Mouse (Mus musculus) gastrocnemius, postnatal 10 days (tissue): Measurements from ENCODE around the gene Grasp. TPM values are rescaled to one million over a fixed set of nuclear protein-coding genes. Genes with fewer than 3 reads are reported as not detected.

Experiments used
- DNase-seq: peaks from one replicate; pipeline ENCODE4 v3.0.0; 2021; ENCODE audit warnings: mixed read lengths
- total RNA-seq, 2 experiments: library from RNA; stranded (reverse); gene quantifications; 2 replicates each; pipeline ENCODE4 v1.2.3; 2021

Grasp gene
- total RNA-seq, 2 experiments from 2014 or later = 9.0 to 11.5 TPM

DNA sequence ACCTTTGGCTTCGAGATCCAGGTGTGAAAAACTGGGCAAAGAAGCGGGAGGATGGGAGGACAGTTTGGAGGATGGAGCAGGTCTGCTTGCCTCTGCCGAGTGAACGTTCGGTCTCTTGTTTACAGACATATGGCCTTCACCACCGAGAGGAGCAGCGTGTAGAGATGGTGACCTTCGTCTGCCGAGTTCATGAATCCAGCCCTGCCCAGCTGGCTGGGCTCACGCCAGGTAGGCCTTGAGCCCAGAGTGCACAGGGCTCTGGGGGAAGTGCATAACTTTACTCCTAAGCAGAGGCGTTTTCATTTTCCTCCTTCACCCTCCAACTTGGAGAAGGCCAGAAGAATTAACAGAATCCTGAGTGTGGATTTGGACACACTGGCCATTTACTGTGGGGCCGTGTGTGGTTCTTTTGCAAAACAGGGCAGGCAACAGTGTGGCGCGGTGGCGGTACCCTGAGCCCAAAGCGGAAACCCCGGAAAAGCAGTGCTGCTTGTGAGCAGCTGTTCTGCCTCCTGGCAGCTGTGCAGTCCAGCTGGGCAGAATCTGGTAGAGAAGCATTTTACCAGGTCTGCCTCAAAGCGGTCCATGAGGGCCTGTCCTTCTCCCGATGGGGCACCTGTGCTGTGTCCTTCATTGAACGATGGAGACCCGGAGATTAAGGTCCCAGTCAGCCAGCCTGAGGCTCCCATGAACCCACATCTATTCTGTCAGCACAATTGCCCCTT lies 5.0 kb downstream of the Grasp start:
- peak; percentile 71 for DNase-seq

DNA sequence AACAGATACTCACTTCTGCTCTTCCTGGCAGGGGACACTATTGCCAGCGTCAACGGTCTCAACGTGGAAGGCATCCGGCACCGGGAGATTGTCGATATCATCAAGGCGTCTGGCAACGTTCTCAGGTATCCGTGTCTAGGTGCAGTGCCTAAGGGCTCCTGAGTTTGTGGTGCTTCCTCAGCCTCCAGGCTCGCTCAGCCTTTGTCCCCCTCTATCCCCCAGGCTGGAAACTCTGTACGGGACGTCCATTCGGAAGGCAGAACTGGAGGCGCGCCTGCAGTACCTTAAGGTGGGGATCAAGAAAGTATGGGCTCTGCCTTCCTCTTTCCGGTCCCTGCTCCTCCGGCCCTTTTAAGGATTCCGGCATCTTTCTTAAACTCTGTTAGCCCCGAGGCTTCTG lies 6.5 kb downstream of the Grasp start:
- no peak for DNase-seq

DNA sequence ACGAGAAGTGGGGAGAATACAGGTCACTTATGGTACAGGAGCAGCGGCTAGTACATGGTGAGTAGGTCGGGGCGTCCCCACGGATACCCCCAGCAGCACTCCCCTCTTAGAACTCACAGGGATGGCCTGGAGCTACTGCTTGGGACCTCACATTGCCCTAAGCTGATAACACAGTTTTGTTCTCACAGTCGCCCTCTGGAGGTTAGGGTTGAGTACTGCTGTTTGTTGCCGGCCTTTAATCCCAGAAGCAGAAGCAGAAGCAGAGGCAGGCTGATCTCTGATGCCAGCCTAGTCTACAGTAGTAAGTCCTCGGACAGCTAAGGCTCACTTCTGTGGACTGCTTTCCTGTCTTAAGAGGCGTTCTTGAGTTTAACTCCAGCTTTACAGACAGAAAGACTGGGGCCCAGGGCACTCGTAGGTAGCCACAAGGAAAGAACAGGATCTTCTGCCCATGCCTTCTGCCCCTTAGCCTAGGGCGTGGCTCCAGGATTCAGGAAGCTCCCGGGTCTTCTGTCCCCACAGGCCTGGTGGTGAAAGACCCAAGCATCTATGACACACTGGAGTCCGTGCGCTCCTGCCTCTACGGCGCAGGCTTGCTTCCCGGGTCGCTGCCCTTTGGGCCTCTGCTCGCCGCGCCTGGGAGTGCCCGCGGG lies 7.1 kb downstream of the Grasp start:
- DNase-seq = no peak

DNA sequence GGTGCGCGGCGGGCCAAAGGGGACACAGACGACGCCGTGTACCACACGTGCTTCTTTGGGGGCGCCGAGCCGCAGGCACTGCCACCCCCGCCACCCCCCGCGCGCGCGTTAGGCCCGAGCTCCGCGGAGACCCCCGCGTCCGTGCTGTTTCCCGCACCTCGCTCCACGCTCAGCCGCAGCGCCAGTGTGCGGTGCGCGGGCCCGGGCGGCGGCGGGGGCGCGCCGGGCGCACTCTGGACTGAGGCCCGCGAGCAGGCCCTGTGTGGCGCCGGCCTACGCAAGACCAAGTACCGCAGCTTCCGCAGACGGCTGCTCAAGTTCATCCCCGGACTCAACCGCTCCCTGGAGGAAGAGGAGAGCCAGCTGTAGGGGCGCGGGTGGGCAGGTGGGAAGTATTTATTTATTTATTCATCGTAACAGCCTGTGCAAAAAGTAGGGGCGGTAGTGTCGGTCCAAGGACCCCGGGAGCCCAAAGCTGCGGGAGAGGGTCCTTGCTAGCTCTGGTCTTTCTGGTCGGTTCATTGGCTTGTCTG lies 7.7 kb downstream of the Grasp start:
- no peak for DNase-seq

- no peak for DNase-seq
Measured at GRCm38 (mm10) chr15:101232607-101233006, 8.6 kb downstream of the Grasp start.

DNA sequence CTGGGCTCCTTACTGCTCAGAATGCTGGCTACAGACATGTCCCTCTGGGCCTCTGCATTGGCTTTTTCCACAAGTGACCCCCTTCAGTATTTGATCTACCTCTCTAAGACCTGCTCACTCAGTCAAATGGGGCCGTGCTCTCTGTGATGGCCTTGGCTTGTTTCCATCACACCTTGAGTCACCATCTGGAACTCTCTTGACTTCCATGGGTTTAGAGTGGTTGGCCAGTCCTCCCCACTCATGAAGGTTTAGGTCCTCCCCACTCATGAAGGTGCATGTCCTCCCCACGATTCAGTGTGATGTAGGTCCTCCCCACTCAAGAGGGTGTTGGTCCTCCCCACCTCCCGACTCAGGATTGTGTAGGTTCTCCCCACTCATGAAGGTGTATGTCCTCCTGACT lies 9.2 kb downstream of the Grasp start:
- DNase-seq = no peak

DNA sequence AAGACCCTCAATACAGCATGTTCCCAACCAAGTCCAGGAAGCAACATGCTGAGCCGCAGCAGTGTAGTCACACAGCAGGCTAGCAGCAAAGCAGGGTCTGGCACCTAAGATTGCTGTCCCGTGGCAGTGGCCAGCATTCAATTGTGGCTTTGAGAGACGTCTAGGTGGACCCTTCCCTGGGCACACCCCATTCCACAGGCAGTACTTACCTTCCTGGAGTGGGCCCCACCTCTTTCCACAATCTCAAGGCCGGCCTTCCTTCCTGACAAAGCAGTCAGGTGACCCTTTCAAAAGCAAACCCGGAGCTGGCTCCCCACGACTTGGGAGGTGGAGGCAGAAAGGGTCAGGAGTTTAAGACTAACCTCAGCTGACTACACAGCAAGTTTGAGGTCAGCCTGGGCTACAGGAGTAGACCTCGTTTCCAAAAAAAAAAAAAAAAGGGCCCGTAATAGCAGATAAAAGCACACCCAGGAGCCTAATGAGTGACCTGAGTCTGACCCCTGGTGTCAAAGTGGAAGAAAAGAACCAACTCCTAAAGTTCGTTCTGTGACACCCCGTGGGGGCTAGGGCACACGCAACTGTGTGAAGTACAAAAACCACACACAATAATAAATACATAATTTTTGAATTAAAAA lies 9.8 kb downstream of the Grasp start:
- no peak for DNase-seq

DNA sequence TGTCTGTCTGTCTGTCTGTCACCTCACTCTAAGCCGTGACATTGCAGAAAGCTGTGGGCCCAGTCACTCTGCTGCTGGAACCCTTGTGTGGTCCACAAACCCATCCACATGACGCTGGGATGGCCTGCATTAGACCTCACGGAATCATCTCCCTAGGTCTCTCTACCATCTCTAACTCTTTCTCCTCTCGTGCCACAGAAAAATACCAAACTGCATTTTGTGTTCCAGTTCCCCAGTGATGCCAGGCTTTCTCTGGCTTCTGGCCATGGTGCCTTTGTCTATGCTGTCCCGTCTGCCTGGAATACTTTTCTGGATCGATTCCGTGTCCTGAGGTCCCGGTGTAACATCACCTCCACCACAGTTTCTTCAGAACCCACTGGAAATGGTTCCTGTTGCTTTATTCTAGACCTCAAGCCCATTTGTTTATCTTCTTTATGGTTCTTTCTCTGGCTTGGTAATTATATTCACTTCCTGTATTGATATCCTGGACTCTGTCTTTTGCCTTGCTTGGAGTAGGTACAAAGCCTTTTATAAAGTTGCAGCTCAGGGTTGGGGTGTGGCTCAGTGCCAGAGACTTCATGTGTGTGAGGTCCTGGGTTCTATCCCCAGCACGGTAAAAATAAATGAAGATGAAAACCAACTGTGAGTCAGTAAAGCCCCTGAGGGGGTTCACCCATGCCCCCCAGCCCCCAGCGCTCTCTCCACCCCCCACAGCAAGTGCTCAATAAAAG lies 10.8 kb downstream of the Grasp start:
- DNase-seq = no peak

GRCm38 (mm10) chr15:101235342-101235698 lies 11.3 kb downstream of the Grasp start:
- no peak for DNase-seq

- DNase-seq = no peak
Measured at GRCm38 (mm10) chr15:101235728-101236327, 11.8 kb downstream of the Grasp start.

DNA sequence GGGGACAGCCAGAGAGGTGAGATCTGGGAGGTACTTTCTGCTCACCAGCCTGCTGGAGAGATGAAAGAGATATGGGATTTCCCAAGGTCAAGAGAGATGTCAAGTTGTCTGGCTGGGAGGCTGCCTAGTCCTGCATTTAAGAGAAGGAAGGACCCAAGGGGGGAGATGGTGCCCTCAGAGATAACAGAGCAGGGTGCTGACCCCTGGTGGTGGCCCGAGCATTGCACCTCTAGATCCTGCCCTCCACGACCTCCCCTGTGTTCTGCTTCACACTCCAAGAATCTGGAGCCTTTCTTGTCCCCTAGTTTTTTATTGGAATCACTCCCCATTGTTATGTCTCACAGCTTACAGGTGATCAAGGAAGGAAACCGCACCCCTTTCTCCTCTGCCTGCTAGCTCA lies 12.9 kb downstream of the Grasp start:
- peak; percentile 86 for DNase-seq

GRCm38 (mm10) chr15:101238885-101239511 lies 15.0 kb downstream of the Grasp start:
- DNase-seq = no peak

DNA sequence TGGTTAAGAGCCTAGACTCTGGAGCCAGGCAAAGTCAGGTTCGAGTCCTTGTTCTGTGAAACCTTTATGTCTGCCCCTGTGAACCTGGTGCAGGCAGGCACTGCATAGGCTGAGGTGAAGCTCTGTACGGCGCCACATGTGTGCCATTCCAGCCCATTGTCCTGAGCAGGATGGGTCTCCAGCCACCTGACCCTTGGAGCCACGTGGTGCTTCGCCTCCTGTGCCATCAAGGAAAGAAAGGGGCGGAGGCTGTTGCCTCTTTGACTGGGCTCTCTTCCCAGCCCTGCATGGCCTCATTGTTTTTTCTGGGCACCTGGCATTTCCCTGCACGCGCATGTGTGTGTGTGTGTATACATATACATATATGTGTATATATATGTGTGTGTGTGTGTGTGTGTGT lies 15.8 kb downstream of the Grasp start:
- no peak for DNase-seq

GRCm38 (mm10) chr15:101240799-101241204 lies 16.8 kb downstream of the Grasp start:
- DNase-seq = peak; percentile 80

DNA sequence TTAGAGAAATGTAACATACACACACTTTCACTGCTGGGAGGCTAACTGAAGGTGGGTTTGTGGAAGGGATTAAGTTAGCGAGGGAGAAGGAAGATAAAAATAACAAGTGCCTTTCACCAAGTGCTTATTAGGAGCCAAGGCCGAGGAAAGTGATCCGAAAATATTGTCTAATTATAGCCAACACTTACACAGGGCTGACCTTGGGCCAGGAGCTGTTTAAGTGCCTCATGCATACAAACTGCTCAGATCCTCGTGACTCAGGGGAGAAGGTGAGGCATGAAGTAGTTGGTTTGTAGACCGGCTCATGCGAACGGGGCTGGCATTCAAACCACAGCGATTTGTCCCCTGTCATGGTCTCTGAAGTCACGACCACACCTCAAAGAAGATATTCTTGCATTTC lies 17.2 kb downstream of the Grasp start:
- DNase-seq = no peak

DNA sequence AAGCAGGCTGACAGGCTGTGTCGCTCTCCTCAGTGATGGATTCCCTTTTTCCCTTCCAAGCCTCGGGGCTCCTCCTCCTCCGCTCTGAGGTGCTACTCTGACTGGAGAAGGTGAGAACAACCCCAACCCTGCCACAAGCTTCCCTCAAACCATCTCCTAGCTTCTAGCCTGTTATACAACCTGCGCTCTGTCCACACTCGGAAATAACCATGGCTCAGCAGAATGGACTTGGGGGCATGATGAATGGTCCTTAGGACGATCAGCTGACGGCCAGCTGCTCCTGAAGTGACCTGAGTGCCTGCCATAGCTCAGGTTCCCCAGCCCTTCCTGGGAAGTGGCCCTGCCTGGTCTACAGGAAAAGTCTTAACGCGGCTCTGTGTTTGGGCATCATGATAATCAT lies 17.9 kb downstream of the Grasp start:
- no peak for DNase-seq

- peak; percentile 61 for DNase-seq
Measured at GRCm38 (mm10) chr15:101242645-101243044, 18.7 kb downstream of the Grasp start.

DNA sequence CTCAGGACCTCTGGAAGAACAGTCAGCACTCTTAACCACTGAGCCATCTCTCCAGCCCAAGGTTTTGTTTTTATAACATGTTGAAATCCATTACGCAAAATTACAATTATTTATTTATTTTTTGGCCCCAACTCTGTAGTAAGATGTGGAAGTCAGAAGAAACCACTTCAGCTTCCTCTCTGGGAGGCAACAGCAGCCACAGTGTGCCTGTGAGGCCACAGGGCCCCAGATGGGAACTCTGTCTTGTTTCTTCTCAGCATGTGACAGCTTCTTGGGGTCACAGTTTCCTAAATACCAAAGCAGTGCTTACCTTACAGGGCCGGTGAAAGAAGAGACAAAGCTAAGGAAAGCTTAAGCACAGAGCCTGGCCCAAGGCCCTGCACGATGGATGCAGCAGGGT lies 20.0 kb downstream of the Grasp start:
- no peak for DNase-seq

- DNase-seq = peak; percentile 90
Measured at GRCm38 (mm10) chr15:101246231-101247154, 22.5 kb downstream of the Grasp start.

- DNase-seq = no peak
Measured at GRCm38 (mm10) chr15:101247155-101247498, 23.1 kb downstream of the Grasp start.
